ENCODE assay signal across 8 mouse cellular contexts in the genomic region with DNA sequence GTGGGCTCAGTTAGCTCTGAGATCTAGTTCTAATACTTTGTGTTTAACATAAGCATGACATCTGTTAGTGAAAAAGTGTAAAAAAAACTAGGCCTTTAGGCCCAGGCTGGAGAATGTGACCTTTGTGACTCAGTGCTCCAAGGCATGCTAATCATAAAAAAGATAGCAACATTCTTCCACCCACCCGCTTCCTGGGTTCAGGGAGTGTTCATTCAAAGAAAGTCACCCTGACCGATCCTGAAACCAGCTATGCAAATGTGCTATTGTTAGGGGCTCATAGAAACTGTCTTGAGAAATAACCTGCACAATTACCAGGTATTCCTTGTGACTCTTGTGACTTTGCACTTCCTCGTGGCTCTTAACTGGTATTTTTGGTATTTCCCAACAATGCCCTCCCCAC.
DNase-seq lines count a peak whose midpoint lies in the region; ATAC-seq and TF ChIP-seq lines count a peak whose summit lies in the region.
"Not testable (repeated sequence)": the region's sequence is repeated elsewhere in the genome, so short reads cannot be mapped to it uniquely, and the experiment has no call there.

No protein-coding gene starts in this region.

- 0 out of 2 replicates have a peak, but pooled peaks have one; percentile 42 for ATAC-seq in intestine, embryonic 16.5 days
- ATAC-seq in intestine, postnatal 0 days, result 0 out of 2 replicates have a peak, but pooled peaks have one; percentile 22

- dilution Hi-C loops in CH12.LX (cut with MboI; ENCODE audit: extremely low pct_ligation_motif_present, extremely low pct_unique_long_range_greater_than_20kb, low sequenced_read_pairs), result not testable (repeated sequence)

- TF ChIP-seq CTCF in CH12.LX (conservative IDR thresholded peaks at IDR 0.05 in 1 of 2, IDR thresholded peaks at IDR 0.05 in 1 of 2; ENCODE audit: low read depth in 2 of 2, low read length in 2 of 2); intestine, postnatal 0 days (IDR thresholded peaks at IDR 0.05; ENCODE audit: low read depth): not testable (repeated sequence)

- H3K4me3 ChIP-seq in CH12.LX (replicated peaks in 1 of 3; ENCODE audit: low read depth in 2 of 3, low read length in 2 of 3, poor library complexity in 1 of 3); ES-E14 (ENCODE audit: insufficient read depth in 1 of 2, low read depth in 1 of 2, low read length in 2 of 2, poor library complexity in 1 of 2, severe bottlenecking in 1 of 2); intestine, embryonic 16.5 days (ENCODE audit: low read length); intestine, postnatal 0 days (ENCODE audit: low read depth, low read length): not testable (repeated sequence)

- H3K79me2 ChIP-seq in CH12.LX (replicated peaks; ENCODE audit: control insufficient read depth, extremely low read depth, insufficient read depth, poor library complexity, severe bottlenecking), result not testable (repeated sequence)

- TF ChIP-seq RAD21 in CH12.LX (IDR thresholded peaks at IDR 0.05; ENCODE audit: low read depth, low read length), result not testable (repeated sequence)

- in situ Hi-C loops in CH12.LX (cut with MboI; ENCODE audit: low pct_ligation_motif_present, low pct_unique_long_range_greater_than_20kb, low sequenced_read_pairs); ES-E14 (cut with MboI; ENCODE audit: low sequenced_read_pairs in 2 of 2, unreplicated experiment in 2 of 2): not testable (repeated sequence)

- DNase-seq in 3T3-L1 (ENCODE audit: low read depth, low spot score), result peak; percentile 38
- DNase-seq in CH12.LX (ENCODE audit: extremely low read depth), result peak; percentile 60
- DNase-seq in ES-E14 (ENCODE audit: low read depth, low spot score), result not testable (repeated sequence)
- DNase-seq in R1 (ENCODE audit: low read depth, low spot score), result peak; percentile 86
- DNase-seq in ZHBTc4 (ENCODE audit: low read depth, low spot score), result peak; percentile 64
- DNase-seq in induced T-regulatory cell, adult 2 months (ENCODE audit: low read depth), result peak; percentile 17

- not testable (repeated sequence) for TF ChIP-seq EP300 in CH12.LX (IDR thresholded peaks at IDR 0.05; ENCODE audit: low read length)

- H3K27me3 ChIP-seq in CH12.LX (replicated peaks); intestine, embryonic 16.5 days (replicated peaks; ENCODE audit: control insufficient read depth, insufficient read depth, low read length); intestine, postnatal 0 days (replicated peaks; ENCODE audit: control insufficient read depth, insufficient read depth, low read length): not testable (repeated sequence)

- H3K4me2 ChIP-seq in CH12.LX (ENCODE audit: insufficient read depth, low read depth, poor library complexity, severe bottlenecking); intestine, embryonic 16.5 days (ENCODE audit: low read depth, low read length); intestine, postnatal 0 days (replicated peaks; ENCODE audit: low read depth): not testable (repeated sequence)

- WGBS in intestine, embryonic 16.5 days, result 60% methylated on average over 3 of the region's 3 CpGs
- 50% methylated on average over 3 of the region's 3 CpGs for WGBS in intestine, postnatal 0 days

- not testable (repeated sequence) for H3K9ac ChIP-seq in CH12.LX (ENCODE audit: insufficient read depth, low read depth); ES-E14 (ENCODE audit: insufficient read depth, low read depth, low read length, poor library complexity, severe bottlenecking); intestine, embryonic 16.5 days (ENCODE audit: low read depth, low read length); intestine, postnatal 0 days (ENCODE audit: low read depth, low read length)

- H3K4me1 ChIP-seq in CH12.LX (ENCODE audit: control insufficient read depth in 1 of 2, insufficient read depth in 2 of 2), result peaks cover 0 to 12% of the 10 kb centered on the region in 2 experiments; a peak in 2 of 4 replicates
- H3K4me1 ChIP-seq in ES-E14 (ENCODE audit: control insufficient read depth in 2 of 2, insufficient read depth in 2 of 2, low read length in 2 of 2, poor library complexity in 1 of 2); intestine, embryonic 16.5 days (ENCODE audit: control insufficient read depth, insufficient read depth, low read length); intestine, postnatal 0 days (replicated peaks; ENCODE audit: control insufficient read depth, insufficient read depth, low read length): not testable (repeated sequence)

- not testable (repeated sequence) for H3K27ac ChIP-seq in CH12.LX (ENCODE audit: insufficient read depth, low read depth); ES-E14 (ENCODE audit: insufficient read depth, low read depth, low read length, poor library complexity, severe bottlenecking); intestine, embryonic 16.5 days (ENCODE audit: low read length); intestine, postnatal 0 days (ENCODE audit: low read depth, low read length)

- H3K36me3 ChIP-seq in CH12.LX (replicated peaks in 1 of 2; ENCODE audit: control insufficient read depth in 1 of 2, insufficient read depth in 1 of 2, low read length in 1 of 2); ES-E14 (ENCODE audit: control insufficient read depth, insufficient read depth, low read length, poor library complexity, severe bottlenecking); intestine, embryonic 16.5 days (ENCODE audit: control insufficient read depth, insufficient read depth, low read length); intestine, postnatal 0 days (ENCODE audit: control insufficient read depth, insufficient read depth): not testable (repeated sequence)

- TF ChIP-seq POLR2A in CH12.LX (IDR thresholded peaks at IDR 0.05; ENCODE audit: low read depth, low read length), result not testable (repeated sequence)

- H3K9me3 ChIP-seq in CH12.LX (replicated peaks; ENCODE audit: low read length), result peaks cover 12% of the 10 kb centered on the region
- not testable (repeated sequence) for H3K9me3 ChIP-seq in ES-E14 (ENCODE audit: control insufficient read depth, insufficient read depth, low read depth, low read length); intestine, embryonic 16.5 days (ENCODE audit: control insufficient read depth, low read length); intestine, postnatal 0 days (ENCODE audit: control insufficient read depth)

TF ChIP-seq in CH12.LX, 34 proteins besides CTCF, POLR2A, EP300 and RAD21:
- TF ChIP-seq MEF2A (IDR thresholded peaks at IDR 0.05; ENCODE audit: borderline replicate concordance, low read depth, low read length), result 0 out of 2 replicates have a peak, but pooled peaks have one; percentile 17
- peak; percentile 34; the same call in 1 of the 2 replicates for TF ChIP-seq IRF4 (IDR thresholded peaks at IDR 0.05; ENCODE audit: low read depth, low read length)
- 0 out of 2 replicates have a peak, but pooled peaks have one; percentile 18 for TF ChIP-seq BHLHE40 (IDR thresholded peaks at IDR 0.05; ENCODE audit: low read depth, low read length)

TF ChIP-seq in ES-E14, 5 proteins besides CTCF, POLR2A, EP300 and RAD21:
- TF ChIP-seq ZNF384 (IDR thresholded peaks at IDR 0.05; ENCODE audit: low read depth, low read length), result 0 out of 2 replicates have a peak, but pooled peaks have one; percentile 39
TF ChIP-seq in ES-E14: peak in this region for 1; not testable (repeated sequence) for 4.
